Mouse (Mus musculus) liver, embryonic 16.5 days (tissue): ENCODE data around the gene Nfib. TPM values are rescaled to one million over a fixed set of nuclear protein-coding genes. Genes with fewer than 3 reads are reported as not detected.

Experiments used
- ATAC-seq: fragments of 200-750 bp; cut with Nextera tagmentation; 2 replicates; pipeline ENCODE4 v1.8.0; 2017; ENCODE audit warnings: low read depth, mild to moderate bottlenecking, moderate number of reproducible peaks, moderate library complexity
- H3K27ac ChIP-seq: fragments of 300-500 bp; sonication (generic); 2 replicates; pipeline ENCODE4 v1.5.1; 2014; ENCODE audit warnings: mild to moderate bottlenecking, low read length
- H3K27me3 ChIP-seq: fragments of 300-500 bp; sonication (generic); 2 replicates; pipeline ENCODE4 v1.6.1; 2014; ENCODE audit warnings: low read depth, low read length, mixed read lengths; ENCODE audit not compliant: control insufficient read depth, insufficient read depth
- H3K36me3 ChIP-seq: fragments of 300-500 bp; sonication (generic); 2 replicates; pipeline ENCODE4 v1.6.1; 2014; ENCODE audit warnings: mild to moderate bottlenecking; ENCODE audit not compliant: control insufficient read depth, insufficient read depth
- H3K4me1 ChIP-seq: fragments of 300-500 bp; sonication (generic); 2 replicates; pipeline ENCODE4 v1.6.1; 2014; ENCODE audit warnings: low read depth, low read length, mixed read lengths; ENCODE audit not compliant: control insufficient read depth
- H3K4me2 ChIP-seq: fragments of 300-500 bp; sonication (generic); 2 replicates; pipeline ENCODE4 v1.6.1; 2014; ENCODE audit warnings: low read depth, low read length, mixed read lengths
- H3K4me3 ChIP-seq: fragments of 300-500 bp; sonication (generic); 2 replicates; pipeline ENCODE4 v1.5.1; 2014; ENCODE audit warnings: low read depth, mild to moderate bottlenecking, low read length
- H3K9ac ChIP-seq: fragments of 300-500 bp; sonication (generic); 2 replicates; pipeline ENCODE4 v1.6.1; 2014; ENCODE audit warnings: low read depth, low read length
- H3K9me3 ChIP-seq: fragments of 300-500 bp; sonication (generic); replicated peaks from 2 replicates; pipeline ENCODE4 v1.6.1; 2016; ENCODE audit warnings: low read length; ENCODE audit not compliant: control insufficient read depth
- WGBS: fragments of 180-500 bp; shearing (Covaris S2); extraction: QIAGEN DNeasy Blood & Tissue Kit; methylation state at CpG from one replicate; pipeline ENCODE4 v1.1.7; 2014; ENCODE audit not compliant: insufficient replicate concordance; 5-methylcytosine and 5-hydroxymethylcytosine counted together
- polyA plus RNA-seq: library from polyadenylated mRNA; unstranded; fragments of >200 nt; fragmentation: Nextera tagmentation; extraction: Ambion mirVana; gene quantifications from 2 replicates; pipeline ENCODE4 v1.2.1, GENCODE M21; 2015

Nfib gene
- polyA plus RNA-seq, 1 experiment from 2014 or later, result 5.4 TPM

GRCm38 (mm10) chr4:82499725-82500577 is 205.6 kb downstream of the Nfib start:
- H3K9ac ChIP-seq, result no peak overlapping the region
- H3K27me3 ChIP-seq, result peaks cover 14% of the 10 kb centered on the region
- H3K9me3 ChIP-seq, result no peaks in the 10 kb centered on the region
- no peaks in the 10 kb centered on the region for H3K4me1 ChIP-seq
- no peak overlapping the region for H3K27ac ChIP-seq
- no peak overlapping the region for H3K4me3 ChIP-seq
- no peak overlapping the region for H3K4me2 ChIP-seq
- peaks cover 2% of the 10 kb centered on the region; the same call in 1 of the 2 replicates for H3K36me3 ChIP-seq
- no peak for ATAC-seq
- 48% methylated on average over 9 of the region's 9 CpGs for WGBS

- Histone ChIP-seq H3K4me1 (no peaks in the 10 kb centered on the region), H3K27me3 (peaks cover 7% of the 10 kb centered on the region), H3K9me3 (no peaks in the 10 kb centered on the region), H3K27ac (no peak overlapping the region), H3K9ac (no peak overlapping the region), H3K36me3 (peaks cover 2% of the 10 kb centered on the region; the same call in 1 of the 2 replicates), H3K4me2 (no peak overlapping the region), H3K4me3 (no peak overlapping the region)
- no peak for ATAC-seq
- 58% methylated on average over 5 of the region's 5 CpGs for WGBS
Observed at GRCm38 (mm10) chr4:82499238-82499637, 206.3 kb downstream of the Nfib start.

GRCm38 (mm10) chr4:82497671-82498631 is 207.6 kb downstream of the Nfib start:
- H3K36me3 ChIP-seq, result peaks cover 2% of the 10 kb centered on the region; the same call in 1 of the 2 replicates

GRCm38 (mm10) chr4:82497141-82497566 is 208.4 kb downstream of the Nfib start:
- Histone ChIP-seq H3K4me2 (no peak overlapping the region), H3K4me3 (no peak overlapping the region), H3K36me3 (peaks cover 2% of the 10 kb centered on the region; the same call in 1 of the 2 replicates), H3K27ac (no peak overlapping the region), H3K4me1 (no peaks in the 10 kb centered on the region), H3K9me3 (no peaks in the 10 kb centered on the region), H3K9ac (no peak overlapping the region), H3K27me3 (no peaks in the 10 kb centered on the region)
- ATAC-seq, result no peak
- 69% methylated on average over 8 of the region's 8 CpGs for WGBS

More at GRCm38 (mm10) chr4:82497671-82498631, 207.6 kb downstream of the Nfib start:
- Histone ChIP-seq H3K4me1 (no peaks in the 10 kb centered on the region), H3K9me3 (no peaks in the 10 kb centered on the region), H3K27me3 (no peaks in the 10 kb centered on the region), H3K4me3 (no peak overlapping the region), H3K9ac (no peak overlapping the region), H3K27ac (no peak overlapping the region), H3K4me2 (no peak overlapping the region)
- 72% methylated on average over 26 of the region's 26 CpGs for WGBS
- no peak for ATAC-seq

- Histone ChIP-seq H3K4me1 (no peaks in the 10 kb centered on the region), H3K36me3 (peaks cover 2% of the 10 kb centered on the region; the same call in 1 of the 2 replicates), H3K9me3 (no peaks in the 10 kb centered on the region), H3K4me3 (no peak overlapping the region), H3K27ac (no peak overlapping the region), H3K9ac (no peak overlapping the region), H3K27me3 (no peaks in the 10 kb centered on the region), H3K4me2 (no peak overlapping the region)
- WGBS, result 55% methylated on average over 5 of the region's 5 CpGs
- no peak for ATAC-seq
Observed at GRCm38 (mm10) chr4:82496383-82496782, 209.2 kb downstream of the Nfib start.

- Histone ChIP-seq H3K4me2 (no peak overlapping the region), H3K4me1 (no peaks in the 10 kb centered on the region), H3K36me3 (peaks cover 2% of the 10 kb centered on the region; the same call in 1 of the 2 replicates), H3K4me3 (no peak overlapping the region), H3K9me3 (no peaks in the 10 kb centered on the region), H3K27me3 (no peaks in the 10 kb centered on the region), H3K9ac (no peak overlapping the region), H3K27ac (no peak overlapping the region)
- 65% methylated on average over 6 of the region's 6 CpGs for WGBS
- no peak for ATAC-seq
Observed at GRCm38 (mm10) chr4:82495605-82496004, 209.9 kb downstream of the Nfib start.

GRCm38 (mm10) chr4:82494829-82495228 is 210.7 kb downstream of the Nfib start:
- Histone ChIP-seq H3K27me3 (no peaks in the 10 kb centered on the region), H3K4me1 (no peaks in the 10 kb centered on the region), H3K4me3 (no peak overlapping the region), H3K9me3 (no peaks in the 10 kb centered on the region), H3K9ac (no peak overlapping the region), H3K27ac (no peak overlapping the region), H3K4me2 (no peak overlapping the region), H3K36me3 (peaks cover 2% of the 10 kb centered on the region; the same call in 1 of the 2 replicates)
- no peak for ATAC-seq
- 77% methylated on average over 10 of the region's 10 CpGs for WGBS

GRCm38 (mm10) chr4:82494424-82494823 is 211.1 kb downstream of the Nfib start:
- no peak overlapping the region for H3K4me3 ChIP-seq
- no peak for ATAC-seq
- H3K27me3 ChIP-seq, result no peaks in the 10 kb centered on the region

More at GRCm38 (mm10) chr4:82494424-82494823, 211.1 kb downstream of the Nfib start:
- H3K9me3 ChIP-seq, result no peaks in the 10 kb centered on the region
- H3K9ac ChIP-seq, result no peak overlapping the region
- H3K4me2 ChIP-seq, result no peak overlapping the region
- H3K36me3 ChIP-seq, result peaks cover 2% of the 10 kb centered on the region; the same call in 1 of the 2 replicates
- H3K27ac ChIP-seq, result no peak overlapping the region
- no peaks in the 10 kb centered on the region for H3K4me1 ChIP-seq
- 58% methylated on average over 3 of the region's 3 CpGs for WGBS
